Mouse (Mus musculus): ENCODE results near the gene Ccnj. TPM values are rescaled to one million over a fixed set of nuclear protein-coding genes. Genes with fewer than 3 reads are reported as not detected.

Gene Ccnj
- 12.0 TPM for polyA plus RNA-seq (2014; fragmentation: Illumina TruSeq; extraction: RNeasy Lipid Tissue Mini Kit (QIAGEN cat#74804); ENCODE audit: low read depth, low replicate concordance)

GRCm38 (mm10) chr19:40830703-40831415 is at the start of gene Ccnj:
Gene Ccnj, plus strand, starts transcription at chr19:40831279.

GRCm38 (mm10) chr19:40894519-40895392 is 63.7 kb downstream of the Ccnj start, which contains the start of gene Zfp518a:
Gene Zfp518a, plus strand, starts transcription at chr19:40894705.

Other genes starting within 250 kb of the Ccnj start
- gene Aldh18a1, start 242.8 kb upstream of the Ccnj start, polyA plus RNA-seq (2014; fragmentation: Illumina TruSeq; extraction: RNeasy Lipid Tissue Mini Kit (QIAGEN cat#74804); ENCODE audit: low read depth, low replicate concordance) = 5.5 TPM
- gene Tctn3, start 219.0 kb upstream of the Ccnj start, polyA plus RNA-seq (2014; fragmentation: Illumina TruSeq; extraction: RNeasy Lipid Tissue Mini Kit (QIAGEN cat#74804); ENCODE audit: low read depth, low replicate concordance) = 5.2 TPM
- 34.1 TPM for gene Entpd1, start 218.9 kb upstream of the Ccnj start, polyA plus RNA-seq (2014; fragmentation: Illumina TruSeq; extraction: RNeasy Lipid Tissue Mini Kit (QIAGEN cat#74804); ENCODE audit: low read depth, low replicate concordance)
- not detected for gene Cc2d2b, start 82.5 kb upstream of the Ccnj start, polyA plus RNA-seq (2014; fragmentation: Illumina TruSeq; extraction: RNeasy Lipid Tissue Mini Kit (QIAGEN cat#74804); ENCODE audit: low read depth, low replicate concordance)
- 49.5 TPM for gene Zfp518a, start 63.4 kb downstream of the Ccnj start, polyA plus RNA-seq (2014; fragmentation: Illumina TruSeq; extraction: RNeasy Lipid Tissue Mini Kit (QIAGEN cat#74804); ENCODE audit: low read depth, low replicate concordance)
- gene Blnk, start 163.3 kb downstream of the Ccnj start, polyA plus RNA-seq (2014; fragmentation: Illumina TruSeq; extraction: RNeasy Lipid Tissue Mini Kit (QIAGEN cat#74804); ENCODE audit: low read depth, low replicate concordance) = 1.3 TPM
- not detected for gene Dntt, start 198.0 kb downstream of the Ccnj start, polyA plus RNA-seq (2014; fragmentation: Illumina TruSeq; extraction: RNeasy Lipid Tissue Mini Kit (QIAGEN cat#74804); ENCODE audit: low read depth, low replicate concordance)
- gene Opalin, start 245.8 kb downstream of the Ccnj start, polyA plus RNA-seq (2014; fragmentation: Illumina TruSeq; extraction: RNeasy Lipid Tissue Mini Kit (QIAGEN cat#74804); ENCODE audit: low read depth, low replicate concordance) = not detected

Measured in adrenal gland, adult 10 weeks (tissue).